Mouse (Mus musculus) forelimb bud, embryonic 11.5 days (tissue): ENCODE measurements around the gene Arvcf.

Source experiments
- DNase-seq: peaks from one replicate; pipeline ENCODE4 v3.0.0-alpha.2; 2012; ENCODE audit warnings: low read depth, low spot score

The Arvcf gene

DNA sequence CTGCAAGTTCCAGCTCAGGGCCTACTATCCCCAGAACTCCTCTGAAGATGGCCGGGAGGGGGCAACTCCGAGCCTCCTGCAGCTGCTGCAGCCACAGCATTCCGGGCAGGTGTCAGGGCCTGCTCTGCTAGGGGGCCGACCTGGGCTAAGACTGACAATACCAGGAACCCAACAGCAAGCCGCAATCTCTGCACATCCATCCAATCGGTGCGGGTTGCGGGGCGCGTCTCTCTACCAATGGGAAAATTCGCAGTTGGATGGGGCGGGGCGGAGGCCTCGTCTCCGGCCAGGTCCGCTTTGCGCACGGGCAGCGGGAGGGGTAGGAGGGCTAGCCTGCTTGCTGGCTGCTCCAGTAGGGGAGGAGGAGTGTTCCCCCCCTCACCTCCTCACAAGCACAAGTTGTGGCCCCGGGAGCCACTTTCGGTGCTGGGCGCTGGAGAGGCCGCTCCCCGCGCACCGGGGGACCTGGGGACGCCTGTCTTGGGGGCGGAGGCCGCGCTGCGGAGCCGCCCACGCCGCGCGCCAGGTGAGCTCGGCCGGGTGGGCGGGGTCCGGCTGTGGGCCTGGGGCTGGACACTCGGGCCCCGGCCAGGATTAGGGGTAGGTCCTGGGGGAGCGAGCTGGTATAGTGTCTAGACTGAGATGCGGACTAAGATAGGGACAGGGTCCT, at the start of gene Arvcf, which contains the start of gene Tango2:
TSS of gene Arvcf (plus strand) at position 252 of the 670 bp plus-strand sequence.
TSS of gene Tango2 (minus strand) at position 173 of the 670 bp plus-strand sequence.
- DNase-seq, result peak; percentile 89

DNA sequence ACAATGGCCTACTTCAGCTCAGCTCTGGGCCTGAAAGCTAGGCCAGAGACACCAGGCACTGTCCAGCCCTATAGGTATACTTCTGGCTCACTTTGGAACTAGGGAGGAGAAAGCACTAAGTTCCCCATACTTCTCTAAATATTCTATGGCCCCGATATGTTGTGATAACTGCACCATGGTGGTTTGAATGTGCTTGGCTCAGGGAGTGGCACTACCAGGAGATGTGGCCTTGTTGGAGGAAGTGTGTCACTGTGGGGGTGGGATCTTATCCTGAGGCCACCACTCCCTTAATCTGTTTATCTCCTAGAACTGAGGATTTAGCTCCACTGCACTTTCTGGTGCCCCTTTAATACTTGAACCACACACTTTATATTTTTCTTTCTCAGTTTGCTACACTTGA, 39.8 kb upstream of the Arvcf start:
- no peak for DNase-seq

DNA sequence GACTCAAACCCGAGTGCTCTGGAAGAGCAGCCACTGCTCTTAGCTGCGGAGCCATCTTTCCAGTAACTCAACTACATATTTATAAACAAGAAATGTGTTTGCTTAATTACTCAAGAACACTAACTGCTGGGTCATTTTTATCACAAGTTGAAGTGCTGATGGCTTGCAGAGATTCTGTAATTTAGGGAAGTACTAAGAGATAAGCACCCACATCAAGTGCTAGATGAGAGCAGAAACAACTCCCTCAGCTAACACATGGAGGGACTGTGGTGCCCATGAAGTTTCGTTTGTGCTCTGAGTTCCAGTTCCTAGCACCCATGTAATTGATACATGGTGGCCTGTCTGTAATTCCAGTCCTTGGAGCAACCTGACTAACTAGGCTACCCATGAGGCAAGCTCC, 29.0 kb upstream of the Arvcf start:
- DNase-seq, result no peak

DNA sequence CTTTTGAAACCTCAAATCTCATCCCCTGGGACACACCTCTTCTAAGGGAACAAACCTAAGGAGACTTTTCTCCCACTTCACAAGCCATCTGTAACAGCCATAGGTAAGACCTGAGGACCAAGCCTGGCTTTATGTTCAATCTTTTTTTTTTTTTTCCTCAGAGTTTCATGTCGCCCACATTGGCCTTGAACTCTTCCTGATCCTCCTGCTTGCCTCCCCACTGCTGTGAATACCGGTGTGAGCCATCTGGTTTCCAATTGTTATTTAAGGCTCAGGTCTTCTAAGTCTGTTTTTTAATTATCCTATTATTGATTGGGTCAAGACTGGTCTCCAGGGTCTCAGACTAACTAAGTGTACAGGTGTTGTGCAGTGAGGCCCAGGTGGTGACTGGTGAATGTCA, 26.5 kb upstream of the Arvcf start:
- no peak for DNase-seq

DNA sequence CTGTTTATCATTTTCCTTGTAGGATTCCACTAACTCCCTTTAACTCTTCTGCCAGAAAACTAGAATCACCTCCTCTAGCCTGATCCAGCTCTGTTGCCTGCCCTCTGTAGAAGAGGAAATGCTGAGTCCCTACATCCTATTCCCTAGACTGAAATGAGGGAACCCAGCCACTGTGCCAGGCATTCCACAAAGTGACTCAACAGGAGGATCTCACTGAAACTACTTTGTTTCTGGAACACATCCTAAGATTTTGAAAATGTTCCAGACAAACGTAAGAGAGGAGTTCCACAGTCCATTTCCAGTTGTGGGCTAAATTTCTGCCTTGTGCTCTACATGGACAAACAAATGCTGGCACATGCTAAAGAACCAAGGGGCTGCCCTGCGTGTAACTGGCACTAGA, 24.5 kb upstream of the Arvcf start:
- no peak for DNase-seq

DNA sequence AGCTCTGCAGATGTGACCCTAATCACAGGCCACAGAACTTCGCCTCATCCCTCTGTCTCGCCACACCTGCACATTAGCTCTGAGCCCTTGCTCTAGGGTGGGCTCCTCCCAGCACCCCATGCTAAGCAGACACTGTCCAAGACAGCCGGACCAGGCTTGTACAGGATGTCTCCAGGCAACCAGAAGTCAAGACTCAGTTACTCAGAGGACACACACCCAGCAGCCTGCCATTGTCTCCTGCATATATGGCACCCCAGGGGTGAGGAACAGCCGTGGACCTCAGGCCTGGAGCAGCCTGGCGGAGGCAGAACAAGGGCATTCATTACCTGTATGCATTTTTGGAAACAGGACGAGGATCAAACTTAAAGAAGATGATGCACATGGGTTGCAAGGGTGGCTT, 24.0 kb upstream of the Arvcf start:
- no peak for DNase-seq

DNA sequence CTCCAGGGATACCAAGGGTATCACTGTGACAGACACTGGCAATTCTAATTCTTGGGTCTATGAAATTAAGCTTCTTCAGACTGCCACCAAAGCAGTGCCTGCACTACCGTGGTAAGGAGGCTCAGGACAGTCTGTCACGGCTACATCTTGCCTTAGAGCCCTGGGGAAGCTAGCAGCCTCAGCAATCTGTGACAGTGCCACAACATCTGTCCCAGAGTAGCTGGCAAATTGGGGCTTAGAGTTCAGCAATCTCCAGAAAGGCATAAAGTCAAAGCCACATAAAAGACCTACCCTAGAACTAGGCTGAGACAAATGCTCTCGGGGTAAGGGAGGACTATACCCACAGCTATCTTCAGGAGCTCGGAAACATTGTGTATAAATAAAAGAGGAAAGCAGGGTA, 22.2 kb upstream of the Arvcf start:
- DNase-seq, result no peak

DNA sequence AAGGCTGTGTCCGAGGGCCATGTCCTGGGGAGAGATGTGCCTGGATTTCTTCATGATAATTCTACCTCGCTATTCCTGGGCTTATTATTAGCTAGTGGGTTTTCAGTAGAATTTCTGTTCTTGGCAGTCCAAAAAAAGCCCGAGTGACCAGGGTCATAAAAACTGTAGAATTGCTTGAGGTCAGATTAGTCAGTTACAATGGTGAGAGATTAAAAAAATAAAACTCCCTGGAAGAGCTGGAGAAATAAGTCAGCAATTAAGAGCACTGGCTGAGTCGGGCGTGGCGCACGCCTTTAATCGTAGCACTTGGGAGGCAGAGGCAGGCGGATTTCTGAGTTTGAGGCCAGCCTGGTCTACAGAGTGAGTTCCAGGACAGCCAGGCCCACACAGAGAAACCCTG, 20.0 kb upstream of the Arvcf start:
- DNase-seq, result no peak

DNA sequence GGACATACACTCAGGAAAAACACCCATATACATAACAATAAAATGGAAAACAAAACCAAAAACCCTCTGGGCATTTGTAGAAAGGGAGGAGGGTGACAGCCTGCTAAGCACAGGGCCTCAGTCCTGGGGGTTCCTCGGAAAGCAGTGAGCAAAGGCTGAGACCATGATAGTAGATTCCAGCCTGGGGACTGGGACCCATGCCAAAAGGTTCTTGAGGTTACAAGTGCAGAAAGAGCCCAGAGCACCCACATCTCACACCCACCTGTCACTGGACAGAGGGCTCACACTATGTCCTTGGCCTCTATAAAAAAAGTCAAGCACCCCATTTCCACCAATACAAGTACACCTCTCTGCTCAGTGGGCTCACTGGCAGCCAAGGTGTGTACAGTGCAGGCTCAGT, 19.5 kb upstream of the Arvcf start:
- no peak for DNase-seq

DNA sequence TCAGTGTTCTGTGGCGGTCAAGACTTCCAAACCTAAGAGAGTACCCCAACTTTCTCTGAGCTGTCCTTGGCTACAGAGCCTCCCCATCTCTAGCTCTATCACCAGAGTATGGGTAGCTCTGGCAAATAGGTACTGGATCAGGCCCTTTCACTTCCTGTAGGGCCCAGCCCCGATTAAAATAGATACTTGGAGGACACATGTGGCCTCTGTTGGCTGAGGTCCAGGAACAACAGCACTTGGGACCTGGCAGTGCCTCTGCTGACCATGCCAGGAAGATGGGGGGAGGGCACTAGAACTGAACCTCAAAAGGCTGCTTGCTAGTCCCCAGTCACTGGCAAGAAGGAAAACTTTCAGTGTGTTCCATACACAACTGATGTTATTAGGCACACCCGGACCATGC, 14.0 kb upstream of the Arvcf start:
- DNase-seq, result no peak

DNA sequence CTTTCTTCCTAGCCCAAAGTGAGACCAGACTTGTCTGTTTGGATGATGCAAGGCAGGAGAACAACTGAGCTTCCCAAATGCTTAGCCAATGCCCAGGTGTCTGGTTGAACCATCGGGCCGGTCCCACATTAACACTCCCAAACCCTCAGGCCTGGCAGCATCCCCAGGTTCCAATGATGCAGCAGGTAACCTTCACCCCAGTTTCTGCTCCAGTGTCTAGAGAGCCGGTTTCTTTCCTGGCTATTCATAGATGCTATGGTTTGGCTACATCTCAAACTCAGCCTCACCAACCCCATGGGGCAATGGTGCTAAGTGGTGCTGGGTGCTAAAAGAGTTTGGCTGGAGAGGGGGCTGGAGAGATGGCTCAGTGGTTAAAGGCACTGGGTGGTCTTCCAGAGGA, 12.0 kb upstream of the Arvcf start:
- DNase-seq, result no peak

DNA sequence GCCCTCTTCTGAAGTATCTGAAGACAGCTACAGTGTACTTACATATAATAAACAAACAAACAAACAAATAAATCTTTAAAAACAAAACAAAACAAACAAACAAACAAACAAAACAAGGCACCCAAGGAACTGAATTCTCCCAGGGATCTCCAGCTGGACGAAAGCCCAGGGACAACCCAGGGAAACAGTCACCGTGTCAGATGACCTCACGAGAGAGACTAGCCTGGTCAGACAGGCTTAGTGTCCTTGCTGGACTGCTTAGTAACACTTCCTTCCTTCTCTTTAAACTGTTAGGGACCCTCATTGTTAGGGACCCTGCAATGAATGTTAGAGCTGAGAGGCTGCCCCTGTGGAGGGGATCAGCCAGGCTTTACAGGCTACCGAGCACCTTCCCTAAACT, 10.7 kb upstream of the Arvcf start:
- DNase-seq, result no peak

DNA sequence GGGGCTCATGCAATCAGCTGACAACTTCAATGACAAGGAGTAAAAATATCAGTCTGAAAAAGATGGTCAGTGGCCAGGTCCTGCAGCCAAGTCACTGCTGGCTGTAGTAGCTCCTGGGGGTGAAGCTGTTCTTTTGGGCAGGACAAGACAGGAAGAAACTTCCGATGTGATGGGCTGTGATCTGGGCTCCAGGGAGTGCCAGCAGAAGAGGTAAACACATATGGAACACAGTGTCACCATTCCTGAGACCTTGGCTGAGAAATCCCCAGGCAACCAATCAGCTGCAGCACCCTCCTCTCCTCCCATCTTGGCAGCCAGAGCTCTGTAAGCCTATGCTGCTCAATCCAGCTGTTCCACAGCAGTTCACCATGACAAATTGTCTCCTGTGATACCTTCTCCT, 8.1 kb upstream of the Arvcf start:
- DNase-seq, result no peak

DNA sequence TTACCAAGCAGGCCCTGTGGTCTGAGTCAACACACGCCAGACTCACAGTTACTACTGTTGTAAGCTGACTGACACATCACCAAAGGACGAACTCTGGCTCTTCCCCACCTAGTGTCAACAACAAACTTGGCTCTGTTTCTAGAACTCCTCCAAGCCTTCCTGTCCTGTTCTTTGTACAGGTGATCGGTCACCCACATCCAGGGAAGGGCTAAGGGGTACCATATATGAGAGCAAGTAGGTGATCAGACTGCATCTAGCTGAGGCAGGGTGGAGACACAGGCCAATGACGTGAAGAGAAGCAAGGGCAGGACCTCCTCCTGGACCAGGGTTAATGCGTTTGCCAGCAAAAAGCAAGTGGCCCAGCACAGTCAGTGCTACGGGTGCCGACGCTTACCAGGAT, 6.4 kb upstream of the Arvcf start:
- no peak for DNase-seq

DNA sequence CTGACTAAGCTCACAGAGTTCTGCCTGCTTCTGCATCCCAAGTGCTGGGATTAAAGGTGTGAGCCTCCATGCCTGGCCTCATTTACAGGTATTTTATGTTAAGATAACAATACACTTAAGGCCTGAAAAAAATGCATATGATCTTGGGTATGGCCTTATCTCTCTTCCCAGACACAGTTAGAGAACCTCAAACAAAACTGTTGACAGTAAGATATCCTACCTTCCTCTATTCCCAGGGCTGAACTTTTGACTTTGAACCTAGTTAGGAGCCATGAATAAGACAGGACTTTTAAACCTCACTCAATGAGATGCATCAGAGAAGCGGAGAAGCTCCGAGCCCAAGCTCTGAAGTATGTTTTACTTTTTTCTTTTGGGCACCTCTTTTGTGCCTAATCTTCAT, 5.9 kb upstream of the Arvcf start:
- DNase-seq, result no peak

DNA sequence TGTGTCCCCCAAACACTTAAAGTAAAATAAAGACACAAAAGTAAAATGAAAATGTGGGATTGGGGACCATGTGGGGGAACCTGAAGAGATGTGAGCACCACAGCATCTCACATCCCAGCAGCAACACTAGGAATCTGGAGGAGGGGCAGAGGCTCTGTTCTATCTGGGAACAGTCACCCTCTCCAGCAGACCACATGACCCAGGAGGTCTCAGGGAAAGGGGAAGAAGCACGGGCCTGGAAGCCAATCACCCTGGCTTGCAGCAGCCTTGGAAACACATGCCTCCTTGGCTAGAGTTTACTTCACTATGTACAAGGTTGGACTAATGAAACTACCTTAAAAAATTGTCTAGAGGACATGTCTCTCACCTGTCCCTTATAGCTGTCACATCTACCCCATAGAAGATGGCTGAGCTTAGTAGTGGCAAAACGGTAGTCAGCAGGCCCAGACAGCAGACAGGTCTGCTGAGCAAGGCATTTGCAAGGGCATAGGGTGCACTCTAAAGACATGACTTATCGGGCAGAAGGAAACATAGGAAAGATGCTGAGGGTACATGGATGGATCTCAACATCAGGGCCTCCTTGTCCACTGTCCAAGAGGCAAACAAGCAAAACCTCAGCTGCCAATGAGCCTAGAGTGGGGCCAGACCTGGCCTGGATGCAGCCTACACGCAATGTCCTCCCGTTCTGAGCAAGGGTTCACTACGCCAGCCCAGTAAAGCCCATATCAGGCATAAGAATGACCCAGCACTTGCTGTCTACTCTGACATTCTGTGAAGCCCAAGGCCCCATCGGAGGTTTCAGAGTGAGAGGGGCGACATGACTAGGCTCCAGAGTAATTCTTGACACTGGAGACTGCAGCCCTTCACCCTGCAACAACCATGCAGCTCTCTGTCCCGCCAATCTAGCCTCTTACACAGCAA, 5.1 kb upstream of the Arvcf start:
- DNase-seq, result no peak

DNA sequence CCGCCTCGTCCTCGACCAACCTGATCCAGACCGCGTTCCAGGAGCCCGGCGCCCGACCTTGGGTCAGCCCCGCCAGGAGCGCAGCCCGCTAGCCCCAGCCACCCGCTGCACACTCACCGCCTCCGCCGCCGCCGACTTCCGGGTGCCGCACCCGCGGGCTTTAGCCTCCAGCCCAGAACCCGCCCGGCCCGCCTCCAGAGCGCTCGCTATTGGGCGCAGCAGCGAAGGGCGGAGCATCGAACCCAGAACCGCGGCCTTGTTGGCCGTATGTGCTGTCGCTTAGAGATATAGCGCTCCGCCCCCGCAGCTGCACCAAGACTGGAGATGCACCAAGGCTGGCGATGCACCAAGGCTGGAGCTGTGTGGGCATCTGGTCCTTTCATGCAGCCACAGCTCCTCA, 4.2 kb upstream of the Arvcf start:
- peak; percentile 94 for DNase-seq

DNA sequence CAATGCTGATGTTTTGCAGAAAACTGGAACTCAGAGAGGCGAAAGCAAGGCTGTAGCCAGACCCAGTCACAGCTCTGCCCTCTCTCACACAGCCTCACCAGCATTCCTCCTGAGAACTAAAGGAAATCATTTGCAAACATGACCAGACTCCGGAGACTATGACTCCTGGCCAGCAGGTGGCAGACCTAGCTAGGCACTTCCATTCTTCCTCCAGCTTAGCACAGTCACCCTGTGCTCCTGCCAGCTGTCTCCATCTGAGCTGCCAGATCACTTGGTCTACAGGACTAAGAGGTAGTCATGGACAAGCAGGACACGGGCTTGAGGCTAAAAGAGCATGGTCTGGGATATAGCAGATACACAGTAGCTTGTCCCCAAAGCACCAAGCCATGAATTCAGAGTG, 2.7 kb upstream of the Arvcf start:
- peak; percentile 91 for DNase-seq

DNA sequence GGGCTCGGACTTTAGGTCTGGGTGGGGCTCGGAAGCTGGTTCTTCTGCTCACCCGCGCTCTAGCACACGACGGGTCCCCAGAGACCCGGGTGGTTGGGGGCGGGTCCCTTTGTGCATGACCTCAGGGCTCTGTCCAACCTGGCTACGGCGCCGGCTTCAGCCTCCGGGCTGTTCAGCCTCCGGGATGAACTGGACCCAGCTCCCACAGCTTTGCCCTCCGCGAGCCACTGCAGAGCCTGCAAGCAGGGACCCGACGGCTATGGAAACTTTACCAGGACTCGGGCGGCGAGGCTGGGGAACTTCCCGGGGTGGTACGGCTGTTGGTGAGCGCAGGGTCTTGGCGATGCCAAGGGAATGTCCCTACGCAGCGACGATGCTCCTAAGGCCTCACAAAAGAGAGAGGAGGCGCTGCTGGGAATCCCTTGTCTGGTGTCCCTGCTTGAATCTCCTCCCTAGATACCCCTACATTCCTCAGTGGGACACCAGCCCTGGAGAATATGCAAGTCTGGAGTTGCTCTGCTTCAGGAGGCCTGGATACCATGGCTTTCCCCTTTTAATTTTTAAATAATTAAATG, 706 bp downstream of the Arvcf start:
- DNase-seq, result peak; percentile 8

DNA sequence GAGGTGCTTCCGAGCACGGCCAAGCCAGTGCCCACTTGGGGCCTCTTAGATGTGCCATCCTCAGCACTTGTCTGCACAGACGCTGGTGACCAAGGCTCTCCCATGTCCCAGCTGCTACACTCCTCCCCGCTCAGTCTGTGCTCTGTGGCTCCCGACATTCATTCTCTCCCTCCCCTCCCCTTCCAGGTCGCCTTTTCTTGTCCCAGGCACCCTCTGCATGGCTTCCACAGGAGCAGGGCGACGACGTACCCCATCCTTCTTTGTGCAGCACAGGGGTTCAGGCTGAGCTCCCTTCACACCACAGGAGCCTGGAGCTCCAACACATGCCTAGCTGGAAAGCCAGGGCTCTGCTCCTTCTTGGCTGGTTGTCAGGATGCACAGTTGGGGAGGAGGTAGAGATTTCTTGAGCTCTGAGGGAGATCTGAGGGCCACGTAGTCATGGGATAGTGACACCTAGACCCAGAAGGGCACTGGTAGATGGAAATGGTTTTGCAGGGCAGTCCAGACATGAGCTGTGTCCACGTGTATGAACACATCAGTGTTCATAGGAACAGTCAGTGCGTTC, 1.9 kb downstream of the Arvcf start:
- DNase-seq, result no peak

DNA sequence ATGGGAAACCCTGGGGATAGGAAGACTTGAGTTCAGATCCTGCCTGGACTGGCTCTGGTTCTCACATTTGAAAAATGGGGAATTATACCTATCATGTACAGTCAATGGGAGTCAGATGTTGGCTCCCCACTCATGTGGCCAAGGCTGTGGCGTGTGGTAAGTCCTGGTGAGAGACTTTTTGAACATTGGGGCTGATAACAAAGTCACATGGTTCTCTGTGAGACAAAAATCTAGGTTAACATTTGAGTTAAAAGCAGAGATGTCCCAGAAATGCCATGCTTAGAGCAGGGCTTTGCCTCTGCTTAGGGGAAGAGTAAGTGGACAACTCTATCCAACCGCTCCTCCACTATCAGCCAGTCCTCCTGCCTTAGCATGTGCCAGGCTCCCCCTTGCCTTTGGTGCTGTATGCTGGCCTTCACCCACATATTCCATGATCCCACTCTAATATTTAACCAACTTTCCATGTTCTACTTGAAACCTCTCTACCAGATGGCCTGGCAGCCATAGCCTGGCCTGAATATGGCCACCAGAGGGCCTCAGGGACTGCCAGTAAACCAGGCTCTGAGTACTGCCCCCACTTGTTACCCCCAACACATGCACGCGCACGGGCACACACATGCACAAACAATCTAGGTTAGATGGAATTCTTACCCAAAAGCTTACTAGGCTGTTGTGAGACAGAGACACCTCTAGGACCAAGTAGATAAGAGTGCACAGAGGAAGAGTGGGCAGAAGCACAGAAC, 3.5 kb downstream of the Arvcf start:
- DNase-seq, result no peak

DNA sequence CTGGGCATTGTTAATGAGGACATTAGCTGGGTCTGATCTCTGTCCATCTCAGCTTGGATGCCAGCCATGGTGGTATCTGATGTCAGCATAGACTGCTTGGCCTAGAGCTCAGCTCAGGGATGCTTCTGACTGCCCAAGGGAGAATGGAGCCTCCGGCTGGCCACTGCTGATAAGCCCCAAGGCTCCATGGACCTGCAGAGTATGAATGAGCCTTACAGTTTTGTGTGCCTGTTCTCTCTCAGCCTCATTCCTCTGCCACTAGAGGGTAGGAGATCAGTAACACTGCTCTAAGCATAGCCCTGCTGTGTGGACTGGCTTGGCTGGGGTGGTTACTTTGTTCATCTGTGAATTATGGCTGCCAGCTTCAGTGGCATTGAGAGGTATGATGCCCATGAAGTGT, 5.1 kb downstream of the Arvcf start:
- DNase-seq, result no peak
